Mouse (Mus musculus) bone marrow, adult 2 months (tissue): ENCODE measurements at regions not wholly inside any gene's neighbourhood (a gene's known extent, or its start where the extent isn't known, plus 50 kb on each side); places are given as distances from the start of the nearest gene placed in this dataset.

Source experiments
- CTCF ChIP-seq: fragments of 200-500 bp; IDR thresholded peaks from 2 replicates; pipeline ENCODE4 v1.5.1; 2011; ENCODE audit warnings: low read length, control low read depth; ENCODE audit not compliant: control insufficient read depth, insufficient read depth
- POLR2A ChIP-seq: fragments of 200-500 bp; IDR thresholded peaks from 2 replicates; pipeline ENCODE4 v1.6.1; 2011; ENCODE audit warnings: low read depth, mild to moderate bottlenecking, control low read depth, low read length, borderline replicate concordance; ENCODE audit not compliant: control insufficient read depth

DNA sequence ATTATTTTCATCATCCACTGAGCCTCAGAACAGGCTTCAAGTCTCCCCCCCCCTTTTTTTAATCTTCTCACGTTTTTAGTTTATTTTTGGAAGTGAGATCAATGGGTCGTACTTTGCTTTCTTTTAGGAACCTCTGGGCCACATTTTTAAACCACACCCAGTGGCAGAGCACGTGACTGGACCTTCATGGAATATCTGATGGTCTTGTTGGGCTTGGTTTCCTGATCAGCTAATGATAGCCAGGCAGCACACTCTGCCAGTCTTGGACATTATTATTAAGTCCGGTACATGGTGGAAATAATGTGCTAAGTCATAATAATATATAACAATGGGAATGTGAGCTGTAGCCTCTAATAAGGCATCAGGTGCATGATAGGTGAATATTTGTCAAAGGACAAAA is 138.0 kb upstream of the Klf4 start:
- TF ChIP-seq POLR2A = no peak
- TF ChIP-seq CTCF = no peak
